Mouse (Mus musculus) CD4-positive helper T cell, adult 2 months (primary cell): ENCODE data around the gene Gm28036.

Source experiments
- DNase-seq: peaks from one replicate; pipeline ENCODE4 v3.0.0-alpha.2; 2012; ENCODE audit warnings: low read depth, missing footprints, low spot score

Gm28036 gene

DNA sequence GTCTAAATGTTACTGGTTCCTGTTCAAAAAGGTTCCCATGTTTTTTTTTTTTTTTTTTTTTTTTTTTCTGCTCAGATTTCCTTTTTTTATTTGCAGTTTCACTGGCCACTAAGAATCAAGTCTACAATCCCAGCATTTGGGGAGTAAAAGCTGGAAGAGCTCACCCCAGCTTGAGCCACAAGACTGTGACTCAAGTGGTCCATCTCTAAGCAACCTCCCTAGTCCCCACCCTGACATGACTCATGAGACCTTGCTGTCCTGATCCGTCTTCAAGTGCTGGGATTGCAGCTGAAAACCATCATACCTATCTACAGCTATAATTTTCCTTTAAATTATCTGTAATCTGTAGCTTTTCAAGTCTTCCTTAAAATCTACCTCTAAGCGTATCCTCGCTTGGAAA lies 42.4 kb downstream of the Gm28036 start:
- DNase-seq = no peak

- DNase-seq = no peak
Observed at GRCm38 (mm10) chr2:156080391-156080790, 46.5 kb downstream of the Gm28036 start.

DNA sequence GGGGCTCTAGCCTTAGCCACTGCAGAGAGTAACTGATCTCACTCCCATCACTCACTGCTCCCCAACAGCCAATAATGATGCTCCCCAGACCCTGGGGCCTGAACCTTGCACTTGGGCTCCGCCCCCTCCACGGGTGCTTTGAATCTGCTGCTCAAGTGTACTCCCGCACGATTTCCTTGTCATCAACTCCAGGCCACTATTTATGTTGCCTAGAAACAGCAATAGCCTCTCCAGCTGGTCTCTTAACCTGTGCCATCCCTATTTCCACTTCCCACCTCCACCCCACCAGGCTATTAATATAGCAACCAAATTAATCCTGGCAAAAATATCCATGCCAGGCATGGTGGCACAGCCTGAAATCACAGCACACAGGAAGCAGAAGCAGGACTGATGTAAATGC lies 47.2 kb downstream of the Gm28036 start:
- no peak for DNase-seq

- DNase-seq = no peak
Observed at GRCm38 (mm10) chr2:156079183-156079560, 47.7 kb downstream of the Gm28036 start.

DNA sequence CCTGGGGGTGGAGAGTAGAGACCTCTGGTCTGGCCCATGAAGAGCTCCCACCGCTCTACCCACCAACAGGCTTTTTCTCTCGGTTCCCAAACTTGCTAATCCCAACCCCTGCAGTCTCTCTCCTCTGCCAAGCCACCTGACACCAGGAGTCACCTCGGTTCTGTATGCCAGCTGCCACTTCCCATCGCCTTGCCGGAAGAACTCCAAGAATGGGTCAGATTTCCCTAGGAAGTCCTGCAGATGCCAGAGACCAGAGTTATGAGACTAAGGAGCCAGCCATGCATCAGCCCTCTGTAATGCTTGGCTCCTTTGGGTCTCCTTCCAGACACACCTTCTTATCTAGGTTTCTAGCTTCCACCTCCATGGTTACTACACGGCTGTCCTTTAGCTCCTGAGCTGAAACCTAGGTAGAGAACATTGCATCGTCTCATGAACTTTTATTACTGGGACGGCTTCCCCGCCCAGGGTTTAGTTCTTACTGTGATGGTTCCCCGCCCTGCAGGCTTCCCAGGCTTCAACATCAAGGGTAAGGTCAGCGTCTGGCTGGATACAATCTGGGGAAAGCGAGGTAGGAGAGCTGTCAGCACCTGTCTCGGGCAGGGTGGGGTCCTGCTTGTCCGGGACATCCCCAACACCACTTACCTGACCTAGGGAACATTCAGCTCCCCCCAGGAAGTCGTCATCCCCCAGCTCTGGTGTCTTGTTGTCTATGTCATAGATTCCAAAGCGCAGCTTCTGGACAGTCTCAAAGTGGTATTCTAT lies 48.3 kb downstream of the Gm28036 start:
- DNase-seq = no peak

DNA sequence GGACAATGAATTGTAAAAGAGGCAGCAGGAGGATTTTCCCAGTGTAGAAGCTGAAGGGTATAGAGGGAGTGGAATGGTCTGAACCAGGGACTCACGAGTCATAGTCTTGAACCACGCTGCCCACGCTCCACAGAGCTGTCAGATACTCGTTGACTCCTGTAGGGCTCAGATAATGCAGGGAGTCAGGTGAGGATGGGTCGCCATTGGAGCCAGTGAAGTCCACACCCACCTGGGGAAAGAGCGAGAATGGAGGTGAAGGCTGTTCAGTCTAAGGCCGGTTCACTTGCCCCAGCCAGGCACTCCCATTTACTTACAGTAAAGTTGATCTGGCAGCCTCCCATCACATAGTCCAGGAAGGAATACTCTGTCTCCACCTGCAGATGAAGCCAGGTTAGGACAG lies 49.4 kb downstream of the Gm28036 start:
- DNase-seq = no peak

- DNase-seq = no peak
Observed at GRCm38 (mm10) chr2:156073725-156074124, 53.2 kb downstream of the Gm28036 start.

GRCm38 (mm10) chr2:156071236-156071635 lies 55.7 kb downstream of the Gm28036 start:
- no peak for DNase-seq

- DNase-seq = no peak
Observed at GRCm38 (mm10) chr2:156067916-156068315, 59.0 kb downstream of the Gm28036 start.

- no peak for DNase-seq
Observed at GRCm38 (mm10) chr2:156066126-156066525, 60.8 kb downstream of the Gm28036 start.

- peak; percentile 86 for DNase-seq
Observed at GRCm38 (mm10) chr2:156065099-156066041, 61.5 kb downstream of the Gm28036 start, which contains the start of gene Spag4. Spag4 (plus strand) TSS chr2:156065175.

- no peak for DNase-seq
Observed at GRCm38 (mm10) chr2:156052816-156053215, 74.1 kb downstream of the Gm28036 start, which contains the start of gene Fer1l4. Fer1l4 (minus strand) TSS chr2:156052947.

DNA sequence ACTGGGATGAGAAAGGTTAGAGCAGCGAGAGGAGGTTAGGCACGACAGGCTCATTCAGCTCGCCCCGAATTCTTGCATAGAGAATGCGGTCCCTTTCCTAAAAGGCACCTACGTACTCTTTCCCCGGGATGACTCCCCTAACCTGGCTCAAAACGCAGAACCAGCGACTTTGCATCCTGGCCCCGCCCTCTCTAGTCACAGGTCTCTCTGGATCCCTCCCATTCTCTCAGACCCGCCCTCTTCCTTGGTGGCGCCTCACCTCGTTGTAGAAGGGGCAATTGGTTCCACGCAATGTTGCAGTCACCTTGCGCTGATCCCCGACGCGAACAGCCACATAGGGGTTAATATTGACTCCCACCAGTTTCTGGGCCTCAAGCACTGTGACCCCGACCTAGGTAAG lies 79.0 kb downstream of the Gm28036 start:
- DNase-seq = peak; percentile 43

DNA sequence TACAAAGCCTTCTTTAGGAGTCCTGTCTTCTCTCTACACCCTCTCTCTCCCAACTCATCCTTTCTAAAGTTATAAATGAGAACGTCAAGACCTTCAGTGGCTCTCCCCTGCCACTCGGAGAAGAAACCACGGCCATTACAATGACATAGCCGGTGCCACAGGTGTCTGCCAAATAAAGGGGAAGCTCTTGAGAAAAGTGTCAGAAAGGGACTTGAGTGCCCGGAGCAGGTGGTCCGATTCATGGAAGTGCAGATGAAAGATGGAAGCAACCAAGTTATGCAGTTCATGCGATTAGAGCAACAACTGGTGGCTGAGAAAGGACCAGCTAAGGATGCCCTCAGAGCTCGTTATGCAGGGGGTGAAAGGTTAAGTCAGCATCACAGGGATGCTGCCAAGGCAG lies 84.0 kb downstream of the Gm28036 start:
- DNase-seq = no peak

DNA sequence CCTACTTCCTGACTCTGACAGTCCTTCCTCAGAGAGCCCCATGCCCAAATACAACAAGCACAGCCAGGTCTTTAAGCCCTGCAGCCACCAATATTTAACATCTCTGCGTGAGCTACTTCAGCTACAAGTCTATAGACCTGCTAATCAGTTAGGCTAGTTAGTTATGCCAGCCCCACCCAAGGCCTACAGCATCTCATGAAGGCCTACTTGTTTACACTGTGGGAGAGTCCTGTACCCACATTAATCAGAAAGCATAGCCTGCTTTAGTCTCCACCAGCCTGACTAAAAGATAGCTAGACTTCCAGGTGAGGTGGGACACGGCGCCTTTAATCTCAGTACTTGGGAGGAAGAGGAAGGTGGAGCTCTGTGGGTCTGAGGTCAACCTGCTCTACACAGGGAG lies 87.5 kb downstream of the Gm28036 start:
- no peak for DNase-seq

- DNase-seq = no peak
Observed at GRCm38 (mm10) chr2:156025482-156025881, 101.4 kb downstream of the Gm28036 start.
